Mouse (Mus musculus): ENCODE data around the gene Ly6c1. TPM values are rescaled to one million over a fixed set of nuclear protein-coding genes. Genes with fewer than 3 reads are reported as not detected.
"Not testable (repeated sequence)": the region's sequence is repeated elsewhere in the genome, so short reads cannot be mapped to it uniquely, and the experiment has no call there.

Ly6c1 gene
- total RNA-seq (2021), result 10 to 100 TPM; 24.0 TPM
- long read RNA-seq, transcript Ly6c1-201 (4 exons, 844 nt), result major isoform, 6 of 11 reads
- long read RNA-seq, partial matches to known transcripts, result 2 of 11 reads
- long read RNA-seq, other reads (novel, unspliced or antisense), result 2 of 11 reads

- not testable (repeated sequence) for DNase-seq (ENCODE audit: low spot score in 2 of 2)
Measured at GRCm38 (mm10) chr15:75048642-75049261, at the start of gene Ly6c1. Ly6c1 (minus strand) TSS chr15:75048830.

GRCm38 (mm10) chr15:75088041-75088440 lies 39.4 kb upstream of the Ly6c1 start:
- peak in 1 of 2 experiments; percentile 15 for DNase-seq (ENCODE audit: low spot score in 2 of 2)

DNA sequence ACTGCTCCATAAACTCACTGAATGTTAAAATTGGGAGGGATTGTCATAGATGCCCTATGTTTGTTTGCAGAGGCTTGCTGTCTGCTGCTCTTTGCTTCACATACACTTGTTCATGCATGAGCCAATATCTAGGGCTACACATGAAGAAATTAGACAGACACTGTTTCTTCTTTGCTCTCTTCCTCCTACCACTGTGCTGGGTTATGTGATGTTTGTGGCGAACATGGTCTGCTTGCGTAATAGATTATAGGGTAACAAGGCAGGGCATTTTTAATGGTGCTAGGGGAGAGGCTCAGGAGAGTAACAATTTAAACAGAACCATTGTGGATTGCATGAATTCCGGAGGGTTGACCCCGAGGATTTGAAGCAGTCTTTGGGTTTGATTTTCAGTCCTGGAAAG lies 21.3 kb upstream of the Ly6c1 start:
- DNase-seq (ENCODE audit: low spot score in 2 of 2), result no peak

DNA sequence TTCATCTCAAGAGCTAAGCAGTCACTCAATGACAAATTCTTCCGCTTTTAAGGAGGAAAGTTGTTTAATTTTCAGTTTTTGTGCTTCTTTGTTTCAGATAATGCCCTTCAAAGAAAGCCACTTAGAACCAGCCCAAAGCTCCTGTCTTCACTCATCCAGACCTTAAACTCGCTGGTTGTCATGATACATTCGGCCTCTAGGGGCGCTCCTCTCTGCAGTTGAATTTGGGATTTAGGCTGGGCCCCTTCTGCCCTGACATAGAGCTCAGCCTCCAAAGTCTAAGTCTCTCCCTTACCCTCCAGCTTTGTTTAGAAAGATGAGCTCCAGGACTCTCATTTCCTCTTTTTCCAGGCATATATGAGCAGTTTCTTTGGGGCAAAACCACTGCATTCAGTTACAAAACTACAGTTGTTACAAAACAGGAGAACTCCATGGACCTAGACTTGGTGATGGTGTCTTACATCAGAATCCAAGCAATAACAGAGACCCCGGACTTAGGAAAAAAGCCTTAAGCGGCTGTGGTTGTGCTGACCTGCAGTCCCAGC lies 13.5 kb upstream of the Ly6c1 start:
- peak; percentile 67 to 68 for DNase-seq (ENCODE audit: low spot score in 2 of 2)

DNA sequence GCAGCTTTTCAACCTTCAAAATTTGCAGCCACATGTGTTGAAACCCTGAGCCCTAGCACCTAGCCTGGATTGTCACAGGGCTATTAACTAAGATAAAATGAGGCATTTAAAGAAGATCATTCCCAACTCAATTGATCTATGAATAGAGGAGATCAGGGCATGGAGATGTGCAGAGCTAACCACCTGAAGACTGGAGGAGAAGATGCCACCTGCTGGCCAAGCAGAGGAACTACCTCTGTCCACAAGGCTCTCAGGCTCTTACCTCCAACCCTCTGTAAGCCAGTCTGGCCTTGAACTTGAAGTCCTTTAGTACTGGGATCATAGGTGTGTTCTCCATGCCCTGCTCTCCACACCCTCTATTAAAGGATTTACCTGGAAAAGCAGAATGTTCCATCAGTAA lies 11.9 kb upstream of the Ly6c1 start:
- peak; percentile 45 for DNase-seq (ENCODE audit: low spot score in 2 of 2)

DNA sequence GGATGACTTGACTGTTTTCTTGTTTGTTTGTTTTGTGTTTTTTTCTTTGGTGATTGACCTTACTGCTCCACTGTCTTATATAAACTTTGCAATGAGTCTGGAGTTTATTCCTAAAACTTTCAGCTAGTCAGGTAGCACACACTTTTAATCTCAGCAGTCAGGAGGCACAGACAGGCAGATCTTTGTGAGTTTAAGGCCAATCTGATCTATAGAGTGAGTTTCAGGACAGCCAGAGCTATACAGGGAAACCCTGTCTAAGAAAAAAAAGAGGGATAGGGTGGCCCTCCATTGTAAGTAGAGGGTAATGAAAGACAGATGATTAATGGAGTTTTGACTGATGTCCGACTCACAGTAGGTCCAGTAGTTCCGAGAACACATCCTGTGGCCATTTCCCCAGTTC lies 7.4 kb upstream of the Ly6c1 start:
- DNase-seq (ENCODE audit: low spot score in 2 of 2), result no peak

DNA sequence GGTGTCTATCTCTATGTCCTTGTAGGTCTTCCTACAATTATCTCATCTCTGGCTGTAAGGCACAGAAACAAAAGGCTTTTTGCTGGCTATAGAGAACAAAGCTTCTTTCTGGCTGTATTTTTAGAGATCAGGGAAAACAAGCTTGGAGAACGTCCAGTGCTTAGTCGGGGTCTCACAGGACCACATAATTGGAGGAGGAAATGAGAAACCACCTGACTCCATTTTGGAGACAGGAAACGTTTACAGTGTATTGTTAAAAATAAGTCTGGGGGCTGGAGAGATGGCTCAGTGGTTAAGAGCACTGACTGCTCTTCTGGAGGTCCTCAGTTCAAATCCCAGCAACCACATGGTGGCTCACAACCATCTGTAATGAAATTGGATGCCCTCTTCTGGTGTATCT lies 6.8 kb upstream of the Ly6c1 start:
- not testable (repeated sequence) for DNase-seq (ENCODE audit: low spot score in 2 of 2)

- not testable (repeated sequence) for DNase-seq (ENCODE audit: low spot score in 2 of 2)
Measured at GRCm38 (mm10) chr15:75052414-75052813, 3.8 kb upstream of the Ly6c1 start.

GRCm38 (mm10) chr15:75051141-75051540 lies 2.5 kb upstream of the Ly6c1 start:
- not testable (repeated sequence) for DNase-seq (ENCODE audit: low spot score in 2 of 2)

DNA sequence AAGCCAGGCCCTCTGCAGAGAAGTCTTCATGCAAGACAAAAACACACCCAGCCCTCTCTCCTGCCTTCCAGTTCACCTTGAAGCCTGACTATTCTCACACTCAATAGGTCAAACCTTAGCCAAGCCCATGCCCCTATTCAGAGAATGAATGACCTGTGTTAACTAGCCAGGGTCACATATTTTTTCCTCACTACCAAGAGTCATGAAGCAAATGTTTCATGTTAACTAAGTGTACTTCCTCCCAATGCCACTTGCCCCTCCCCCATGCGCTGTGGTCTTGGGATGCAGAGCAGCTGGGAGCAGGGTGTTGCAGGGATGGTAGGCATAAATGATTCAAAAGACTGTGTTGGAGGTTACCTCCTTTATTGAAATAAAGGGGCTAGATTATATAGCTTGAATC lies 2.0 kb upstream of the Ly6c1 start:
- DNase-seq (ENCODE audit: low spot score in 2 of 2), result not testable (repeated sequence)

GRCm38 (mm10) chr15:75049811-75050210 lies 1.2 kb upstream of the Ly6c1 start:
- DNase-seq (ENCODE audit: low spot score in 2 of 2), result not testable (repeated sequence)

DNA sequence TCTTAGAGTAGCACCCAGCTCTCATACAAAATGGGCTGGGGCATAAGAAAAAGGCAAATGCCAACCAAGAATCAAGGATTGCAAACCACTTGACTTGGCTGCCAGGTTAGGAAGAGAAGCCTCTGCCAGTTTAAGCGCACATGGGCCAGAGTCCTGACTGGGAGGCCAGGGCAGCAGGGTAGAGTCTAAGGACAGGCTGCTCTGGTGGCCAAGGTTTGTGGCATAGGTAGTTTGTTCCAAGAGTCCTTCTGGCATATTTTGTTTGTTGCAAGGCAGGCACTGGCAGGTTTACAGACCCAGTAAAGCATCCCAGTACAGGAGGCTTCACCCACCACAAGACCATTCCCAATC lies 685 bp downstream of the Ly6c1 start:
- not testable (repeated sequence) for DNase-seq (ENCODE audit: low spot score in 2 of 2)

GRCm38 (mm10) chr15:75047313-75047969 lies 1.2 kb downstream of the Ly6c1 start:
- DNase-seq (ENCODE audit: low spot score in 2 of 2), result not testable (repeated sequence)

DNA sequence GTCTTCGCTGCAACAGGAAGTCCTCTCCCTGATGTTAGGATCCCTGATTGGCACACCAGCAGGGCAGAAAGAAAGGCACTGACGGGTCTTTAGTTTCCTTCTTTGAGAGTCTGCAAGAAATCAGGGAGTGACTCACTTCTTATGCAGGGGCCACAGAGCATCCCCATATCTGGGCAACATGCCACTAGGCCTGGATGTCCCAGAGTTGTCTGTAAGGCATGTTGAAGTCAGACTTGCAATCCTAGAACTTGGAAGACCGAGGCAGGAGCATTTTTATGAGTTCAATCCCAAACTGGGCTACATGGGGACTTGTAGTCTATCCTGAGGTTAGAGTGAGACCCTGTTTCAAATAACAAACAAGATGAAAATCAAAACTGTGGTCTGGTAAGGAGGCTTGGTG lies 3.1 kb downstream of the Ly6c1 start:
- DNase-seq (ENCODE audit: low spot score in 2 of 2), result not testable (repeated sequence)

DNA sequence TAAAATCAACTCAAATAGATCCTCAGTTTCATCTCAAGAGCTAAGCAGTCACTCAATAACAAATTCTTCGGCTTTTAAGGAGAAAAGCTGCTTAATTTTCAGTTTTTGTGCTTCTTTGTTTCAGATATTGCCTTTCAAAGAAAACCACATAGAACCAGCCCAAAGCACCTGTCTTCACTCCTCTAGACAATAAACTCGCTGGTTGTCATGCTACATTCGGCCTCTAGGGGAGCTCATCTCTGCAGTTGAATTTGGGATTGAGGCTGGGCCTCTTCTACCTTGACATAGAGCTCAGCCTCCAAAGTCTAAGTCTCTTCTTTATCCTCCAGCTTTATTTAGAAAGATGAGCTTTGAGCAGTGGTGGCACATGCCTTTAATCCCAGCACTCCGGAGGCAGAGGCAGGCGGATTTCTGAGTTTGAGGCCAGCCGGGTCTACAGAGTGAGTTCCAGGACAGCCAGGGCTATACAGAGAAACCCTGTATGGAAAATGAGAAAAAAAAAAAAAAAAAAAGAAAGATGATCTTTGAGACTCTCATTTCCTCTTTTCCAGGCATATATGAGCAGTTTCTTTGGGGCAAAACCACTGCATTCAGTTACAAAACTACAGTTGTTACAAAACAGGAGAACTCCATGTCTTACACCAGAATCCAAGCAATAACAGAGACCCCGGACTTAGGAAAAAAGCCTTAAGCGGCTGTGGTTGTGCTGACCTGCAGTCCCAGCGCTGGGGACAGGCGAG lies 27.4 kb downstream of the Ly6c1 start:
- DNase-seq (ENCODE audit: low spot score in 2 of 2), result not testable (repeated sequence)

GRCm38 (mm10) chr15:75019446-75019845 lies 29.2 kb downstream of the Ly6c1 start:
- DNase-seq (ENCODE audit: low spot score in 2 of 2), result not testable (repeated sequence)

Other genes with a start within 250 kb of the Ly6c1 start
- not detected for gene Gml2, start 229.8 kb downstream of the Ly6c1 start, total RNA-seq (2021)
- under 1 TPM; 0.13 to 0.18 TPM for gene 2010109I03Rik, start 151.8 kb downstream of the Ly6c1 start, total RNA-seq (2021)
- gene Ly6i, start 65.4 kb downstream of the Ly6c1 start, total RNA-seq (2021), result not detected
- gene Ly6a, start 50.8 kb downstream of the Ly6c1 start, total RNA-seq (2021), result 1 to 10 TPM; 6.5 to 6.6 TPM
- 1 to 10 TPM in 1 of 2 experiments, under 1 TPM in 1; 0.57 to 1.8 TPM for gene Ly6c2, start 63.1 kb upstream of the Ly6c1 start, total RNA-seq (2021)
- not detected for gene Ly6g, start 106.4 kb upstream of the Ly6c1 start, total RNA-seq (2021)
- gene BC025446, start 167.5 kb upstream of the Ly6c1 start, total RNA-seq (2021), result not detected
- gene Ly6f, start 219.6 kb upstream of the Ly6c1 start, total RNA-seq (2021), result not detected

Data from layer of hippocampus, postnatal 10 days (tissue).